Mouse (Mus musculus) spleen, postnatal 4 days (tissue): Measurements from ENCODE around the gene Comp.
A peak's percentile ranks its signal among the peaks of the same experiment; 100 is the strongest.

Experiments used
- DNase-seq, 2 experiments: peaks; one replicate each; pipeline ENCODE4 v3.0.0; 2022; ENCODE audit warnings: low spot score in 2 of 2

Gene Comp

DNA sequence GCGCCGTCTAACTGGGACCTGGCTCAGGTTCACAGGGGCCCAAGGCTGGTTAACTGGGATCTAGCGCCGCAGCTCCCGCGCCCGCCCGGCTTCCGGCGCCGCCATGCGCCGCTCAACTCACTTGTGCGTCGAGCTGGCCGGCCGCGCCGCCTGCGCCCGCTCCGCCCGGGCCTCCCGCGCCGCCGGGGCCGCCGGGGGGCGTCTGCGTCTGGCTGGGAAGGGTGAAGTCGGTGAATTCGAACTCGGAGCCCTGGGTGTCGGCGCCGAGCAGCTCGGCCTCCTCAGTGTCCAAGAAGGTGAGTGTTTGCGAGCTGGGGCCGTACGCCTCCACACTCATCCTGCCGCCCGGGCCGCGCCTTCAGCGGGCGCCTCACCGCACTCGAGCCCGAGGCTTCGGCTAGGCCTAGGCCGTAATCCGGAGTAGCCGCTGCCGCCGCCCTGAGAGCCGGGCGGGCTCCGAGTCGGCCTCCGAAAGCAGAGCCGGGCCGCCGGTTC is 20.7 kb upstream of the Comp start:
- peak; percentile 71 to 89 for DNase-seq

DNA sequence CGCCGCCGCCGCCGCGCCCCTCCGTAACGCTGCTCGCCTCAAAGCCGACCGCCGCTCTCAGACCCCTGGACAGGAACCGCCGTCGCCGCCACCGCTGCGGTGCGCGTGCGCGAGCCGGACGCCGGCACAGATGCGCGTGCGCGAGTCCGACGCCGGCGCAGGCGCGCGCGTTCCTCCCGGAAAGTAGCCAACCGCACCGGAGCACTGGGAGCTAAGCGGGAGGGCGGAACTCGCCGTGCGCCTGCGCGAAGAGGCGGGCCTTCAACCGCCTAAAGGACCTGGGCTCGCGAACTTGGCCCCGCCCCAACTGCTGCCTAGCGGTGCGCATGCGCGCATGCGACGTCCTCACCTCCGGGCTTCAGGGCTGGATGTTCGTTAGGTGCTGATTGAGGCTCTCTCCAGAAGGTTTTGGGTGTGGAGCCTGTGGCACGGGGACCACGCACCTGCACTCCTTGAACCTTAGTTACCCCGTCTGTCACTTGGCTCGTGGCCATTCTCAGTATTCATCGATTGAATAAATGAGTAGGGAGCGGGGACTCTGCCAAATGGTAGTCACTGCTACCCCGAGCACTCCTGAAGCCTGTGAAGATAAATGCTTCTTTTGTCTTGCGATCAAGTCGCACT is 20.1 kb upstream of the Comp start, which contains the start of gene Upf1:
TSS of gene Upf1 (minus strand) at position 85 of the 624 bp plus-strand sequence.
- peak; percentile 100 for DNase-seq

- no peak for DNase-seq
Measured at GRCm38 (mm10) chr8:70354004-70354403, 19.4 kb upstream of the Comp start.

- DNase-seq = peak in 1 of 2 experiments; percentile 58
Measured at GRCm38 (mm10) chr8:70356111-70356510, 17.2 kb upstream of the Comp start.

DNA sequence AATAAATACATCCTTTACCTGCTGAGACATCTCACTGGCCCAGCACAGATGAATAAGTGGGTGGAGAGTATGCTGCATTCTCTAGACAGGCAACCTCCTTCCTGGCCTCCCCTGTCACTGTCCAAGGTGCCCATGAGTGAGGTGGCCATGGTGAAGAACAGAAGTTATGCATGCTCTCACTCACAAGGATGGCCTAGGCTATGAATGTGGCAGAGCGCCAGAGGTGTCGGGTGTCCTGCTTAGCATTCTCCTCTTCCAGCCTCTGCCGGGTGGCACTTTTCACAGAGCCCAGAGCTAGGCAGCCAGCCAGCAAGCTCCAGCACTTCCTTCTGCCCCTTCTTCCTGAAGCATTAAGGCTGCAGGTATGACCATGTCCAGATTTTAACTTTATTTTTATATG is 13.9 kb upstream of the Comp start:
- peak in 1 of 2 experiments; percentile 59 for DNase-seq

DNA sequence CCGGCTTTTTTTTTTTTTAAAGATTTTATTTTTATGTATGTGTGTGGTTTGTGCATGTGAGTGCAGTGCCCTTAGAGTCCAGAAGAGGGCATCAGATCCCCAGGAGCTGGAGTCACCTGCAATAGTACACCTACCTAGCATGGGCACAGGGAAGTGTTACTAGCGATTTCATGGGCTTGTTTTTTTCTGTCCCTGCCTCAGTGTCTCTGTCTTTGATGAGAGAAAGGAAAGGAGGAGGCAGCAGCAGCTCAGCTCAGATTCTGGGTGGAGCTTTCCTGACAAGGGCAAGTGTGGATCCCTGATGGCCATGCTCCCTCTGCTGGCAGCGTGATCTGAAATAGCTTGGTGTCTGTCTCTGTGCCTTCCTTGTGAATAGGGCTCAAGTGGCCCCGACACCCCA is 12.6 kb upstream of the Comp start:
- DNase-seq = peak in 1 of 2 experiments; percentile 71

- peak in 1 of 2 experiments; percentile 56 for DNase-seq
Measured at GRCm38 (mm10) chr8:70361484-70362032, 11.8 kb upstream of the Comp start.

GRCm38 (mm10) chr8:70364066-70364465 is 9.3 kb upstream of the Comp start:
- DNase-seq = peak in 1 of 2 experiments; percentile 58

- DNase-seq = no peak
Measured at GRCm38 (mm10) chr8:70366588-70366987, 6.8 kb upstream of the Comp start.

- no peak for DNase-seq
Measured at GRCm38 (mm10) chr8:70370476-70370875, 2.9 kb upstream of the Comp start.

DNA sequence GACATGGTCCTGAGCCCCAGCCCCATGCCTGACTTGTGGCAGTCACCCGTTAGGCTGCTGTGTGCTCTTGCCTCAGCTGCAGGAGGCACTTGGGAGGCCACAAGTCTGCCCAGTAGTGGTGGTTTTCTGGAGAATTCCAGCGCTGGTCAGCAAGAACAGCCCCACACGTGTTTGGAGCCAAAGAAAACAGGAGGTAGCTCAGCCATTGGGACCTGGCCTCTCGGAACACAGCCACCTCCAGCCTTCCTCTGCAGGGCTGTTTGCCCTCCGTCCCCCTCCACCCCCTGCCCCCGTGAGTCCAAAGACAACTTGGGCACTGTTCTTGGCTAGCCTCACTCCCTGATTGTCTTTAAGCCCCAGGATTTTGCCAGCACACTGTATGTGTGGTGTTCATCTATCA is 1.4 kb upstream of the Comp start:
- no peak for DNase-seq

GRCm38 (mm10) chr8:70374318-70374927 is 1.1 kb downstream of the Comp start:
- DNase-seq = peak; percentile 81 to 84

- DNase-seq = no peak
Measured at GRCm38 (mm10) chr8:70375212-70375859, 2.0 kb downstream of the Comp start.

GRCm38 (mm10) chr8:70376275-70376741 is 3.0 kb downstream of the Comp start:
- DNase-seq = no peak

GRCm38 (mm10) chr8:70377049-70377448 is 3.7 kb downstream of the Comp start:
- no peak for DNase-seq

- DNase-seq = no peak
Measured at GRCm38 (mm10) chr8:70380069-70380468, 6.7 kb downstream of the Comp start.

DNA sequence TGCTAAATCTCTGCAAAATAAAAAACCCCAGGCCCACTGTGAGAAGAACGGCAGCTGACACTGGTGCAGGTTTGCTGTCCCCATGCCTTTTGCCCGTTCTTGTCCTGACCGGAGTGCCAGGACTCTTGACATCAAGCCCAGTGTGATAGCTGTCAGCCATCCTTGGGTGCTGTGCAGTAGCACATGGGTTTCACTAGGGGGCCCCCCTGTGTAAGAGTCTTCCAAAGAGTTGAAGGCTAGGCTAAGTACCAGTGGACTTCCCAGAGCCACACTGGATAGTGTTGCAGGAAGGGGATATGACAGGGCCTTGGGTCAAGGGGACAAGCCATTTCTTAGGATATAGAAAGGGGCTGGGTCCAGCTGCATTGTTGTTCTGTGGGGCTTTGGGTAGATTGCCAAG is 9.9 kb downstream of the Comp start:
- peak; percentile 68 to 82 for DNase-seq

GRCm38 (mm10) chr8:70389678-70390077 is 16.3 kb downstream of the Comp start:
- no peak for DNase-seq

GRCm38 (mm10) chr8:70393087-70393486 is 19.7 kb downstream of the Comp start:
- no peak for DNase-seq

DNA sequence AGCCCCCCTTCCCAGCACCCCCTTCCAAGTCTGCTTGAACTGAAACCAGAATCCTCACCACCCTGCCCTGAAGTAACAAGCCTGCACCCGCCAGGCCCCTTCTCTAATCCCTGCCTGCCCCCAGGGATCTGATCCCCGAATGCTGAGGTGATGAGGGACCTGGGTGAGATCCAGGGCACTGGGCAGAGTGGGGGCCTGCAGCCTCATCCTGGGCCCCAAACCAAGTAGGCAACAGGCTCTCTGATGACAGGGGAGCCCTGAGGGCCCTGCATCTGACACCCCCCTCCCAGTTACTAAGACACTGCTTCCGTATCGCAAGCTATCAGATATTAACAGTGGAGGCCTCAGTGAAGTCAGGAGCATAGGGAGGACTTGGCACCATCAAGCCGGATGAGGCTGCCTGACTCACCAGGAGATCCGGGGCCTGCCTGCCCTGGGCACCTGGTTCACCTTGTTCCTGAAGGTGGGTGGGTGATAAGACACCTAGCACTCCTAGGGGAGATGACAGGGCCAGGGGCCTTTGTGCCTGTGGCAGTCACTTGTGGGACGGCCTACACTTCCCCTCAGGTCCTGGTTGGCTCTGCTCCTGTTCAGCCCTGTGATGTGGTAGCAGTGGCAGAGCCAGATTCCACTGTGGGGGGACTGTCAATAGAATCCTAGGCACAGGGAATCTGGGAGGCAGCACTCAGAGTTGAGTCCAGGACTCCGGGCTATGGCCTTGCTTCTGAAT is 21.1 kb downstream of the Comp start:
- DNase-seq = no peak

DNA sequence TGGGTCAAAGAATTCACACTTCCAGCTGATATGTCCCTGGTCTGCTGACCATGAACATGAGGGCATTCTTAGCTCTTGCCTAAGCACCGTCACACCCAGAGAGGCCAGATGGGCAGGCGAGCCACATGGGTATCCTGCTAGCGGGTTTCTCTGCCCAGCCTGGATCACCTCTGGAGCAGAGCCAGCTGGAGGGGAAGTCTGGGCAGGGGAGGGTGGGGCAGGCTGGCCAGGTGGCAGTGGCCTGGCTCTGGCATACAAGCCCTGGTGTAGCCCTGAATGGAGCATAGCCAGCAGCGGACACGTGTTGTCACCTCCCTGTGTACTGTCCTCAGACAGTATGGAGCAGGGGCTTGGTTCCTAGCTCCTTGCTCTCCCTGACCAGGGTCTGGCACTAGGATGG is 22.3 kb downstream of the Comp start:
- no peak for DNase-seq

DNA sequence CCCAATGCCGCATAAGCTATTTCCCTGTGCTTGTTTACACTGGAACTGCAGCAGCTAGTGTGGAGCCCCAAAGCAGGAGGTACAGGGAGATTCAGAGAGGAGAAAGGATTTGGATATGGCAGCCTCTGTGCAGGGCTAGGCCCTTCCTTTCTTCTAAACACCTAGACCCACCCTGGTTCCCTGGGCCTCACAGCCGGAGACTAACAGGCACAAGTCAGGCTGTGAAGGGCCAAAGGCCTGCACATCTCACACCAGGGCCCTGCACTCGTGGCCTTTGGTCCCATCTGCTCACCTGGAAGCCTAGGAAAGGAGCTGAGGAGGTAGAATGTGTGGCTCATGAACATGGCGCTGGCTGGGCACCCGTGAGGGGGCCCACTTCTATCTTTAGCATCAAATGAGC is 22.8 kb downstream of the Comp start:
- DNase-seq = no peak
